Mouse (Mus musculus) erythroblast, embryonic 14.5 days (primary cell): ENCODE data around the gene Ldlrad3.

Experiments used
- GATA1 ChIP-seq: IDR thresholded peaks from 2 replicates; pipeline ENCODE4 v1.6.1; 2012; ENCODE audit warnings: low read length, inconsistent platforms, mixed read lengths
- TAL1 ChIP-seq: IDR thresholded peaks from 3 replicates; pipeline ENCODE4 v1.6.1; 2012; ENCODE audit warnings: low read length, inconsistent platforms, mixed read lengths

DNA sequence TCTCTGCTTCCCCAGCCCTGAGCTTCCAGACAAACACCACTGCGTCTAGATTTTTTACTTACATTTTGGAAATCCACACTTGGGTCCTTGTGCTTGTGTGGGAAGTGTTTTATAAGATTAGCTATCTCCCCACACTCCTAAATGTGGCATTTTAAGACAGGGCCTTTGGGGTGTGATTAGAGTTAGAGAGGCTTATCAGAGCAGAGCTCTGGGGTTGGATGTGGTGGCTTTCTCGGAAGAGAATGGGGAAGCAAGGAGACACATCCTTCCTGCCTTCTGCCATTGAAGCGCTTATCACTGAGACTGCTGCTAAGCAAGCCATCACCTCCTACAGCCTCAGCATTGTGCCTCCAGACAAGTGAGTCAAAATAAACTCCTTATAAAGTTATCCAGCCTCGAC lies 8.1 kb upstream of the Ldlrad3 start:
- TF ChIP-seq TAL1 (no peak), GATA1 (no peak)
